Mouse (Mus musculus) small intestine, adult 2 months (tissue): ENCODE measurements around the gene Psmc6.

Experiments used
- CTCF ChIP-seq: fragments of 200-500 bp; IDR thresholded peaks from 2 replicates; pipeline ENCODE4 v1.5.1; 2012; ENCODE audit warnings: low read depth, mild to moderate bottlenecking, control low read depth, inconsistent platforms, low read length, moderate library complexity, mixed read lengths; ENCODE audit not compliant: insufficient replicate concordance, insufficient read length; ENCODE audit errors: extremely low read depth
- POLR2A ChIP-seq: fragments of 200-500 bp; IDR thresholded peaks from 2 replicates; pipeline ENCODE4 v1.6.1; 2012; ENCODE audit warnings: low read depth, mild to moderate bottlenecking, control low read depth, inconsistent platforms, low read length, moderate library complexity

DNA sequence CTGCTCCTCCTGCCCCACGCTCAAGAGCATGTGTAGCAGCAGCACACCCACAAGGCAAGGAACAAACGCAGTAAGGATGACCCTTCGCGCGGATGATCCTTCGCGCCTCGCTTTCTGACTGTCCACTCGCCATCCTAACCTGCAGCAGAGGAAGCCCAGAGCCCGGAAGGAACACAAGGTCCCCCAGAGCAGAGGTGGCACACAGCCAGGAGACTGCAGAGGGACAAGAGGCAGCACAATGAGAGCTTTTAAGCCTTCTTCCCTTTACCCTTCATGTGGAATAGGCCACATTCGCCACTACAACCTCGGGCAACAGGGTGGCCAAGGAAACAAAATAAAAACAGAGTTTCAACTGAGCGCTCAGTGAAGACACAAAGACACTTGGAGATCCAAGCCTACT lies 19.9 kb upstream of the Psmc6 start:
- TF ChIP-seq POLR2A (no peak), CTCF (no peak)
